Mouse (Mus musculus) neural tube, embryonic 15.5 days (tissue): Measurements from ENCODE around the gene Sh3glb1. TPM values are rescaled to one million over a fixed set of nuclear protein-coding genes. Genes with fewer than 3 reads are reported as not detected.

ENCODE experiments used
- ATAC-seq: fragments of 200-750 bp; cut with Nextera tagmentation; 2 replicates; pipeline ENCODE4 v1.8.0; 2017; ENCODE audit warnings: mild to moderate bottlenecking, moderate TSS enrichment, moderate library complexity; ENCODE audit not compliant: low FRiP score
- H3K27ac ChIP-seq: fragments of 300-500 bp; sonication (generic); replicated peaks from 2 replicates; pipeline ENCODE4 v1.5.1; 2015; ENCODE audit warnings: mild to moderate bottlenecking, inconsistent platforms
- H3K27me3 ChIP-seq: fragments of 300-500 bp; sonication (generic); replicated peaks from 2 replicates; pipeline ENCODE4 v1.6.1; 2015; ENCODE audit warnings: inconsistent platforms
- H3K36me3 ChIP-seq: fragments of 300-500 bp; sonication (generic); 2 replicates; pipeline ENCODE4 v1.6.1; 2015; ENCODE audit warnings: inconsistent platforms
- H3K4me1 ChIP-seq: fragments of 300-500 bp; sonication (generic); 2 replicates; pipeline ENCODE4 v1.6.1; 2015; ENCODE audit warnings: inconsistent platforms
- H3K4me2 ChIP-seq: fragments of 300-500 bp; sonication (generic); 2 replicates; pipeline ENCODE4 v1.6.1; 2015; ENCODE audit warnings: inconsistent platforms, mild to moderate bottlenecking, moderate library complexity
- H3K4me3 ChIP-seq: fragments of 300-500 bp; sonication (generic); replicated peaks from 2 replicates; pipeline ENCODE4 v1.5.1; 2015; ENCODE audit warnings: mild to moderate bottlenecking, inconsistent platforms
- H3K9ac ChIP-seq: fragments of 300-500 bp; sonication (generic); replicated peaks from 2 replicates; pipeline ENCODE4 v1.6.1; 2015; ENCODE audit warnings: mild to moderate bottlenecking, inconsistent platforms
- H3K9me3 ChIP-seq: fragments of 300-500 bp; sonication (generic); replicated peaks from 2 replicates; pipeline ENCODE4 v1.6.1; 2016; ENCODE audit warnings: inconsistent platforms
- WGBS: fragments of 180-500 bp; shearing (Covaris S2); methylation state at CpG from one replicate; pipeline ENCODE4 v1.1.7; 2015; ENCODE audit warnings: mixed read lengths; 5-methylcytosine and 5-hydroxymethylcytosine counted together
- polyA plus RNA-seq: library from polyadenylated mRNA; unstranded; fragments of >200 nt; fragmentation: Nextera tagmentation; extraction: Ambion mirVana; gene quantifications from 2 replicates; pipeline ENCODE4 v1.2.1, GENCODE M21; 2015

Sh3glb1 gene
- polyA plus RNA-seq, 1 experiment from 2014 or later: 114 TPM

- Histone ChIP-seq H3K9me3 (no peaks in the 10 kb centered on the region), H3K9ac (no peak overlapping the region), H3K27me3 (no peaks in the 10 kb centered on the region), H3K36me3 (peaks cover 28% of the 10 kb centered on the region), H3K4me2 (no peak overlapping the region), H3K27ac (no peak overlapping the region), H3K4me3 (no peak overlapping the region), H3K4me1 (peaks cover 13% of the 10 kb centered on the region)
- no peak for ATAC-seq
- 79% methylated on average over 6 of the region's 6 CpGs for WGBS
Observed at GRCm38 (mm10) chr3:144711607-144712206, 8.4 kb downstream of the Sh3glb1 start.

- WGBS: 94% methylated on average over 5 of the region's 5 CpGs
- Histone ChIP-seq H3K4me1 (no peaks in the 10 kb centered on the region), H3K9me3 (no peaks in the 10 kb centered on the region), H3K27ac (no peak overlapping the region), H3K4me3 (no peak overlapping the region), H3K9ac (no peak overlapping the region), H3K4me2 (no peak overlapping the region), H3K27me3 (no peaks in the 10 kb centered on the region), H3K36me3 (peaks cover 41% of the 10 kb centered on the region)
- ATAC-seq: no peak
Observed at GRCm38 (mm10) chr3:144708612-144709011, 11.5 kb downstream of the Sh3glb1 start.

GRCm38 (mm10) chr3:144703959-144704358, 16.2 kb downstream of the Sh3glb1 start:
- H3K4me1 ChIP-seq: no peaks in the 10 kb centered on the region
- H3K36me3 ChIP-seq: peaks cover 39% of the 10 kb centered on the region
- H3K27me3 ChIP-seq: no peaks in the 10 kb centered on the region
- ATAC-seq: no peak
- H3K9ac ChIP-seq: no peak overlapping the region
- WGBS: 82% methylated on average over 6 of the region's 6 CpGs
- no peak overlapping the region for H3K4me3 ChIP-seq
- no peaks in the 10 kb centered on the region for H3K9me3 ChIP-seq
- no peak overlapping the region for H3K4me2 ChIP-seq
- no peak overlapping the region for H3K27ac ChIP-seq

DNA sequence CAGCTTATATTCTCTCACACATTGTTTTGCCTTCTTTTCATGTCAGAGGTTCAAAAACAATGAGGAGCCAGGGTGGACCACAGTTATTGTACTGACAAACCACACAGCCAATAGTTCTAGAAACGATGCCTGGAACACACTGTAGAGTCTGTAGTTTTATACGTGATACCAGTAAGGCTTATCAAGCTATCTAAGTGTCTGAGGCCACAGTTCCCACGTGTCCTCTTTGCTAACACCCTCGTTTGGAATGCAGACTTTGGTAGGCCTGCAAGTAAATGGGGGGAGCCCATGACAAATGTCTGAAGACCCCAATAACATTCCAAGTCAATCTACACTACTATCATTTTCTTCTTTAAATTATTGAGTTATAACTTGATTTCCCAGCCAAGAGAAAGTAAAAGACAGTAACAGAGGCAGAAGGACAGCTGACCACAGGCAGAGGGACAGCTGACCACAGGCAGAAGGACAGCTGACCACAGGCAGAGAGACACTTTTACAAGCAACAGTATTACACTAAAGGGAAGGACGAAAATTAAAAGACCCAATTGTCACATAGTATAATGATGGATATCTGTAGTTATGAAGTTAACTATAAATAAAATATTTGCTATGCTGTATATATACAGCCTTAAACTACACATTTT, 21.2 kb downstream of the Sh3glb1 start:
- peaks cover 54% of the 10 kb centered on the region for H3K36me3 ChIP-seq

GRCm38 (mm10) chr3:144697942-144698341, 22.2 kb downstream of the Sh3glb1 start:
- 86% methylated on average over 3 of the region's 3 CpGs for WGBS
- Histone ChIP-seq H3K9ac (no peak overlapping the region), H3K27ac (no peak overlapping the region), H3K4me2 (no peak overlapping the region), H3K27me3 (no peaks in the 10 kb centered on the region), H3K4me1 (no peaks in the 10 kb centered on the region), H3K36me3 (peaks cover 56% of the 10 kb centered on the region), H3K4me3 (no peak overlapping the region), H3K9me3 (no peaks in the 10 kb centered on the region)
- ATAC-seq: no peak

More for the DNA sequence above, 21.2 kb downstream of the Sh3glb1 start:
- WGBS: 88% methylated on average over 5 of the region's 5 CpGs
- no peak overlapping the region for H3K4me3 ChIP-seq
- no peak overlapping the region for H3K27ac ChIP-seq
- no peak overlapping the region for H3K9ac ChIP-seq
- no peaks in the 10 kb centered on the region for H3K27me3 ChIP-seq
- no peaks in the 10 kb centered on the region for H3K9me3 ChIP-seq
- no peak overlapping the region for H3K4me2 ChIP-seq
- no peaks in the 10 kb centered on the region for H3K4me1 ChIP-seq
- ATAC-seq: no peak

- H3K9me3 ChIP-seq: no peaks in the 10 kb centered on the region
- H3K4me1 ChIP-seq: no peaks in the 10 kb centered on the region
- no peak overlapping the region for H3K9ac ChIP-seq
- no peak overlapping the region for H3K4me3 ChIP-seq
- ATAC-seq: no peak
- no peak overlapping the region for H3K27ac ChIP-seq
- no peaks in the 10 kb centered on the region for H3K27me3 ChIP-seq
- no peak overlapping the region for H3K4me2 ChIP-seq
- peaks cover 52% of the 10 kb centered on the region for H3K36me3 ChIP-seq
- WGBS: 72% methylated on average over 5 of the region's 5 CpGs
Observed at GRCm38 (mm10) chr3:144697154-144697553, 23.0 kb downstream of the Sh3glb1 start.

DNA sequence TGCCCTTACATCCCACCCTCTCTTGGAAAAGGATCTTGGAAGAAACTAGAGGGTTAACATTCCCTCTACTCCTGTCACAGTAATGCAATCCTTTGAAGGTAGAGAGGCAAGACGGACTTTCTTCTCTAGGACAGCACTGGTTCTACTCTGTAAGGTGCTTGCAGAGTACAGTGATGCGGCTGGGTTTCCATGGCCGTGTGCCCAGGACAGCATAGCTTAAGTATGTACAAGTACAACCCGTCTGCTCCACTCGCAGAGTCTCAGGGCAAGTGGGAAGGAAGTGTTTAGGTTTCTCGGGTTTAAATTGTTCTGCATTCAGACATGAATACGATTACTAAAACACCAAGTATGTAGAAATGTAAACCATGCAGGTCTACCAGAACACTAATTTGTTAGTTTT, 25.2 kb downstream of the Sh3glb1 start:
- no peak overlapping the region for H3K9ac ChIP-seq
- H3K27ac ChIP-seq: no peak overlapping the region
- 89% methylated on average over 7 of the region's 7 CpGs for WGBS
- no peaks in the 10 kb centered on the region for H3K9me3 ChIP-seq
- no peak for ATAC-seq
- no peak overlapping the region for H3K4me2 ChIP-seq
- no peak overlapping the region for H3K4me3 ChIP-seq
- peaks cover 50% of the 10 kb centered on the region for H3K36me3 ChIP-seq
- no peaks in the 10 kb centered on the region for H3K4me1 ChIP-seq
- no peaks in the 10 kb centered on the region for H3K27me3 ChIP-seq

DNA sequence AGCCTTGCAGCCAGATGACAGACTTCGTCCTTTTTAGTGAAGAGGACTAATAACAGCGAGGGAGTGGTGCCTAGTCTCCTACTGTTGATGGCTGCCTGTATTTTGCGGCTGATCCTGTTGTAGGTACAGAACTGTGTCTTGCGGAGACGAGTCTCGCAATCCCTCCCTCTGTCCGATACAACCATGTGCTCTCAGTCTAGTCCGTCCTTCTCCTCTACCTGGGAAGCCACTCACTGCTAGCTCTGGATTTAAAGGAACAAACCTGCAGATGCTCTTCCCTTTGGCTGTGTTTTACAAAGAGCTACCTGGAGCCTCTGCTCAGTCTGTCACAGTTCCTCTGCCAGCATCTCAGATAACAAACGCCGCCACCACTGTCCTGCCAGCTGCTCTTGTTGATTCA, 26.1 kb downstream of the Sh3glb1 start:
- H3K4me2 ChIP-seq: no peak overlapping the region
- no peak overlapping the region for H3K9ac ChIP-seq
- WGBS: 92% methylated on average over 10 of the region's 10 CpGs
- H3K9me3 ChIP-seq: no peaks in the 10 kb centered on the region
- H3K27me3 ChIP-seq: no peaks in the 10 kb centered on the region
- H3K4me1 ChIP-seq: 0 out of 2 replicates have a peak, but pooled peaks cover 3% of the 10 kb centered on the region
- ATAC-seq: no peak
- H3K27ac ChIP-seq: no peak overlapping the region
- H3K36me3 ChIP-seq: peaks cover 49% of the 10 kb centered on the region
- H3K4me3 ChIP-seq: no peak overlapping the region

DNA sequence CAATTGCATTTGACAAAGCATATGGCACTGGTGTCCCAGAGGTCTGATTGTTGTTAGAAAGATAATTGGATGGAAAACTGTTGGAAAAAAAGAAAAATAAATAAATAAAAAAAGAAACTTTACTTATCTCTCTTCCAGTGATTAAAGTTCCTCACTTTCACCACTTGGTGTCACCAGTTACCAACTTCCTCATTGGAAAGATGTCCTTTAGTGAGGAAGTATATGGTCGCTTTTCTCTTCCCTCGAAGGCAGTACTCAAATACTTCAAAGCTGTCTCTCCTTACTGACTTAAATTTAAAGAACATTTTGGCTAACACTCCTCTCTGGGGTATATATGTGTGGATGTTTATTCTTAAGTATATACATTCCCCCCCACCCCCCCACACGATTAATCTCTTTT, 28.1 kb downstream of the Sh3glb1 start:
- ATAC-seq: peak; percentile 30; the same call in 1 of the 2 replicates
- Histone ChIP-seq H3K27ac (no peak overlapping the region), H3K27me3 (no peaks in the 10 kb centered on the region), H3K4me1 (0 out of 2 replicates have a peak, but pooled peaks cover 3% of the 10 kb centered on the region), H3K9me3 (no peaks in the 10 kb centered on the region), H3K4me2 (no peak overlapping the region), H3K36me3 (peaks cover 45% of the 10 kb centered on the region), H3K4me3 (no peak overlapping the region), H3K9ac (no peak overlapping the region)
- 45% methylated on average over 3 of the region's 3 CpGs for WGBS

- peaks cover 33% of the 10 kb centered on the region for H3K36me3 ChIP-seq
- H3K4me2 ChIP-seq: no peak overlapping the region
- H3K4me3 ChIP-seq: no peak overlapping the region
- no peaks in the 10 kb centered on the region for H3K9me3 ChIP-seq
- 19% methylated on average over 11 of the region's 11 CpGs for WGBS
- H3K9ac ChIP-seq: no peak overlapping the region
- no peak overlapping the region for H3K27ac ChIP-seq
- ATAC-seq: peak; percentile 58; the same call in 1 of the 2 replicates
- H3K4me1 ChIP-seq: 0 out of 2 replicates have a peak, but pooled peaks cover 3% of the 10 kb centered on the region
- H3K27me3 ChIP-seq: no peaks in the 10 kb centered on the region
Observed at GRCm38 (mm10) chr3:144689236-144689635, 30.9 kb downstream of the Sh3glb1 start.

GRCm38 (mm10) chr3:144688284-144688683, 31.9 kb downstream of the Sh3glb1 start:
- Histone ChIP-seq H3K27ac (no peak overlapping the region), H3K4me2 (no peak overlapping the region), H3K4me1 (0 out of 2 replicates have a peak, but pooled peaks cover 3% of the 10 kb centered on the region), H3K27me3 (no peaks in the 10 kb centered on the region), H3K9ac (no peak overlapping the region), H3K9me3 (no peaks in the 10 kb centered on the region), H3K4me3 (no peak overlapping the region), H3K36me3 (peaks cover 26% of the 10 kb centered on the region)
- no peak for ATAC-seq
- 77% methylated on average over 8 of the region's 8 CpGs for WGBS

DNA sequence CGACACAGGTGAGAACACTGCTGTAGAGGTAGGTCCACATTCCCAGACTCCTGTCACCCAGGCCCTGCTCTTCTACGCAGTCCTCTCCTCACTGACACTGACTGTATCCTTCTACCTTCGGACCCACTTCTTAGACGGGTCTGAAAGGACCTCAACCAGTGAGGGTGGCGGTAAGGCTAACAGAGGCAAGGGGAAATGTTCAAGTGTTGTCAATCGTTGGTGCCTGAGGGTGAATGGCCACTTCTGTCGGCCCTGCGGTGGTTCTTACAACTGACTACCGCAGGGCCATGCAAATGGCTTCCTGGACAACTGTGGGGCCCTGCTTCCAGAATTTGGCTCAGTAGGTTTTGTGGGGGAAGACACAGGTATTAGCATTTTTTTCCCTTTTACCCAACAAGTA, 32.5 kb downstream of the Sh3glb1 start:
- H3K4me1 ChIP-seq: 0 out of 2 replicates have a peak, but pooled peaks cover 3% of the 10 kb centered on the region
- no peak overlapping the region for H3K9ac ChIP-seq
- no peak overlapping the region for H3K4me3 ChIP-seq
- no peaks in the 10 kb centered on the region for H3K27me3 ChIP-seq
- ATAC-seq: no peak
- H3K27ac ChIP-seq: no peak overlapping the region
- WGBS: 84% methylated on average over 9 of the region's 9 CpGs
- no peaks in the 10 kb centered on the region for H3K9me3 ChIP-seq
- H3K4me2 ChIP-seq: no peak overlapping the region
- H3K36me3 ChIP-seq: peaks cover 26% of the 10 kb centered on the region
